14 mouse cellular contexts compared by ENCODE assay signal in the genomic region with DNA sequence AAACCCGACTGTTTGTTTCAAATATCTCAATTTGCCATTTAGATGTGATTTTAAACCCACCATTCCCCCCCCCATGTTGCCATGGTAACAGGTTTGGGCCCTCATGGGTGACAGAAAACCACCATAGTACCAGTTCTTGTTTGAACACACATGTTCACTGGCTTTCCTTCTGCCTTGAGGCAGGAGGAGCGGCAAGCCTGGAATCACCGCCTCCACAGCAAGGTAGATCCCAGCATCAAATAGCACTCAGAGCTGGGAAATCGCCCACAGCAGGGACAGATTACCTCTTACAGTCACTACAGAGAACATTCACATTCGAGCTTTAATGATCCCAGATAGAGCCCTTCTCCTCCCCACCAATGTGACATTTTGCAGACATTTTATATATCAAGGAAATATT.
DNase-seq lines count a peak whose midpoint lies in the region; ATAC-seq lines count a peak whose summit lies in the region.
"Had no signal": no experiment of that assay in that cellular context is flagged by ENCODE, and none has a peak within 500 bp of the region (broad histone marks: within the 10 kb centered on the region; RNA-seq: fewer than 3 reads in every experiment).

No protein-coding gene starts in this region.

- H3K4me3 ChIP-seq in neural tube, embryonic 11.5 days (ENCODE audit: low read depth, low read length) = no peak overlapping the region
- no peak overlapping the region for H3K4me3 ChIP-seq in hindbrain, embryonic 15.5 days
- H3K4me3 ChIP-seq: liver, embryonic 13.5 days had no signal

- ATAC-seq in neural tube, embryonic 11.5 days (ENCODE audit: insufficient read depth, low FRiP score, low TSS enrichment) = peak; percentile 27; the same call in 1 of the 2 replicates
- peak; percentile 52; the same call in 1 of the 2 replicates for ATAC-seq in hindbrain, embryonic 15.5 days (ENCODE audit: low FRiP score, low read depth)
- ATAC-seq in megakaryocyte-erythroid progenitor cell, adult 5-6 weeks (replicated peaks; ENCODE audit: low FRiP score, low TSS enrichment, poor library complexity, severe bottlenecking) = no peak

- no peak overlapping the region for H3K4me2 ChIP-seq in neural tube, embryonic 11.5 days (ENCODE audit: low read depth)
- H3K4me2 ChIP-seq in hindbrain, embryonic 15.5 days = peak overlapping the region; percentile 37
- H3K4me2 ChIP-seq: liver, embryonic 13.5 days had no signal

- H3K4me1 ChIP-seq in neural tube, embryonic 11.5 days (ENCODE audit: control insufficient read depth, insufficient read depth, low read length) = no peaks in the 10 kb centered on the region
- peaks cover 21% of the 10 kb centered on the region for H3K4me1 ChIP-seq in hindbrain, embryonic 15.5 days (replicated peaks)
- H3K4me1 ChIP-seq: liver, embryonic 13.5 days had no signal

- 58% methylated on average over 5 of the region's 5 CpGs for WGBS in neural tube, embryonic 11.5 days
- WGBS in hindbrain, embryonic 15.5 days = 26% methylated on average over 5 of the region's 5 CpGs

- H3K36me3 ChIP-seq in neural tube, embryonic 11.5 days (ENCODE audit: control insufficient read depth, insufficient read depth, low read length) = no peaks in the 10 kb centered on the region
- H3K36me3 ChIP-seq in hindbrain, embryonic 15.5 days = no peaks in the 10 kb centered on the region
- H3K36me3 ChIP-seq: liver, embryonic 13.5 days had no signal

- no peak overlapping the region for H3K27ac ChIP-seq in neural tube, embryonic 11.5 days (ENCODE audit: low read depth, low read length)
- H3K27ac ChIP-seq in hindbrain, embryonic 15.5 days (replicated peaks) = peak overlapping the region; percentile 80
- H3K27ac ChIP-seq: kidney, postnatal 0 days; liver, embryonic 13.5 days had no signal

- peak; percentile 25 to 34 for DNase-seq in cerebellum, postnatal 14 days
- DNase-seq in cerebellum, adult 18-20 months = no peak
- DNase-seq in neural tube, embryonic 11.5 days (ENCODE audit: low spot score) = no peak
- DNase-seq in neural tube, embryonic 10.5 days (ENCODE audit: extremely low spot score, low spot score) = no peak
- DNase-seq in right cerebral cortex, postnatal 4 days = peak; percentile 40
- no peak for DNase-seq in thymus, postnatal 36 days
- DNase-seq: adrenal gland, postnatal 25 days; cerebellum, adult 8-10 months; liver, embryonic 13.5 days; lung, postnatal 4 days; spleen, adult 18-20 months had no signal

- H3K27me3 ChIP-seq in neural tube, embryonic 11.5 days (ENCODE audit: control insufficient read depth, insufficient read depth, low read length) = no peaks in the 10 kb centered on the region
- no peaks in the 10 kb centered on the region for H3K27me3 ChIP-seq in hindbrain, embryonic 15.5 days
- H3K27me3 ChIP-seq: liver, embryonic 13.5 days had no signal

- H3K9ac ChIP-seq in neural tube, embryonic 11.5 days (ENCODE audit: low read length) = no peak overlapping the region
- no peak overlapping the region for H3K9ac ChIP-seq in hindbrain, embryonic 15.5 days
- H3K9ac ChIP-seq: liver, embryonic 13.5 days had no signal

- no peaks in the 10 kb centered on the region for H3K9me3 ChIP-seq in neural tube, embryonic 11.5 days (ENCODE audit: control insufficient read depth, low read length)
- H3K9me3 ChIP-seq in hindbrain, embryonic 15.5 days = no peaks in the 10 kb centered on the region
- H3K9me3 ChIP-seq: liver, embryonic 13.5 days had no signal

Comparison
In these comparisons a context has a peak if more than half of its experiments do, and no peak if none do; other contexts are left out.
1. DNase-seq: peak in cerebellum, postnatal 14 days (2 of 2) and right cerebral cortex, postnatal 4 days (single experiment); none in cerebellum, adult 18-20 months (0 of 2), neural tube, embryonic 11.5 days (single experiment), neural tube, embryonic 10.5 days (single experiment) and thymus, postnatal 36 days (0 of 2).